8 mouse cellular contexts compared by ENCODE assay signal in the genomic region with DNA sequence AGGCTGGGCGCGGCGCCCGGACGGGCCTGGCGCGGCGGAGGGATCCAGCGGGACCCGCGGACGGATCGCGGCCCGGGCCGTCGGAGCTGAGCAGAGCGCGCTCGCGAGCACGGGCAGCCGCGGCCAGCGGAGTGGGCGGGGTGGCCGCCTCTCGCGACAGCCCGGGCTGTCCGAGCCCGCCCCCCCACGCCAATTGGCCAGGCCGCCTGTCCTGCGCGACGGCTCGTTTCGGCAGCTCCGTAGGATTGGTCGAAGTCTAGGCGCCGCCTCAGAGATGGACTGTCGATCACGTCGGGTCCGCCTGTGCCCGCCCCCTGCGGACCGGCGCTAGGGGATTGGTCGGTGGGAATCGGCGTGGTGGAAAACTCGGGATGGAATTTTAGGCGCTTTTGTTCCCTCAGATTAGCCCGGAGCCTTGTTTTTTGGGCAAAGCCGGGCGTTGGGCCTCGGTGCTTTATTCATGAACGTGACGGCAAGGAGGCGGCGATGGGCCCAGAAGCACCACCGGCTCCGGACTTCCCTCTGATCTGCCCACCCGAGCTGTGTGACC. TPM values are rescaled to one million over a fixed set of nuclear protein-coding genes. Genes with fewer than 3 reads are reported as not detected.
DNase-seq lines count a peak whose midpoint lies in the region; ATAC-seq and TF ChIP-seq lines count a peak whose summit lies in the region.

A gene (minus strand): TSS at position 128 of the 550 bp plus-strand sequence.

- peaks cover 32% of the 10 kb centered on the region for H3K4me1 ChIP-seq in bone marrow macrophage, adult 2 months (ENCODE audit: control insufficient read depth, insufficient read depth, low read length)
- H3K4me1 ChIP-seq in embryonic facial prominence, embryonic 10.5 days: peaks cover 61% of the 10 kb centered on the region
- peaks cover 31% of the 10 kb centered on the region for H3K4me1 ChIP-seq in small intestine, adult 2 months (ENCODE audit: control insufficient read depth, insufficient read depth, insufficient read length, low read length)

- TF ChIP-seq POLR2A in bone marrow macrophage, adult 2 months (IDR thresholded peaks at IDR 0.05; ENCODE audit: borderline replicate concordance, low read depth, low read length): 0 out of 2 replicates have a peak, but pooled peaks have one; percentile 25
- no peak; the same call in 1 of the 2 replicates for TF ChIP-seq POLR2A in small intestine, adult 2 months (IDR thresholded peaks at IDR 0.05; ENCODE audit: low read depth, low read length)

- peak within 1 kb of the TSS; percentile 73 for H3K4me3 ChIP-seq in bone marrow macrophage, adult 2 months (ENCODE audit: insufficient read depth, low read length)
- peak within 1 kb of the TSS; percentile 89 for H3K4me3 ChIP-seq in embryonic facial prominence, embryonic 10.5 days
- peak within 1 kb of the TSS; percentile 86 for H3K4me3 ChIP-seq in small intestine, adult 2 months (ENCODE audit: low read depth, low read length)

- no peaks in the 10 kb centered on the region for H3K27me3 ChIP-seq in embryonic facial prominence, embryonic 10.5 days (replicated peaks; ENCODE audit: low read depth, poor library complexity, severe bottlenecking)
- H3K27me3 ChIP-seq in small intestine, adult 2 months (ENCODE audit: control insufficient read depth, insufficient read depth, low read length): no peaks in the 10 kb centered on the region

- ATAC-seq in granulocyte monocyte progenitor cell, adult 5-6 weeks (replicated peaks; ENCODE audit: poor library complexity, severe bottlenecking): peak; percentile 75

- TF ChIP-seq CTCF in bone marrow macrophage, adult 2 months (IDR thresholded peaks at IDR 0.05; ENCODE audit: low read depth, low read length): no peak
- no peak for TF ChIP-seq CTCF in small intestine, adult 2 months (IDR thresholded peaks at IDR 0.05; ENCODE audit: extremely low read depth, insufficient read length, insufficient replicate concordance, low read depth, low read length)

- DNase-seq in embryonic facial prominence, embryonic 10.5 days (ENCODE audit: low spot score): peak; percentile 99
- DNase-seq in kidney, adult 11 months: peak; percentile 99
- peak; percentile 98 for DNase-seq in left cerebral cortex, postnatal 36 days (ENCODE audit: low spot score in 2 of 2)
- peak; percentile 99 for DNase-seq in mesoderm, embryonic 11.5 days (ENCODE audit: low read depth, low spot score)
- DNase-seq in B cell, adult 2 months: no peak

- peaks cover 15% of the 10 kb centered on the region for H3K36me3 ChIP-seq in embryonic facial prominence, embryonic 10.5 days (replicated peaks)
- no peaks in the 10 kb centered on the region for H3K36me3 ChIP-seq in small intestine, adult 2 months (ENCODE audit: control insufficient read depth, insufficient read depth, low read length)

- intact Hi-C loops in left cerebral cortex, postnatal 36 days (cut with DNase I): loop anchor here (5.0 kb wide), 2 partner anchors 51 to 79 kb away; no protein-coding TSS in a partner anchor

- no peaks in the 10 kb centered on the region for H3K9me3 ChIP-seq in embryonic facial prominence, embryonic 10.5 days

- H3K27ac ChIP-seq in bone marrow macrophage, adult 2 months (ENCODE audit: insufficient read depth, low read depth, low read length): peak within 1 kb of the TSS; percentile 65
- H3K27ac ChIP-seq in embryonic facial prominence, embryonic 10.5 days (replicated peaks): peak within 1 kb of the TSS; percentile 95
- H3K27ac ChIP-seq in small intestine, adult 2 months (ENCODE audit: insufficient read depth, low read depth, low read length): peak within 1 kb of the TSS; percentile 77

- under 1% methylated on average over 67 of the region's 67 CpGs for WGBS in embryonic facial prominence, embryonic 10.5 days
- 1% methylated on average over 67 of the region's 67 CpGs for WGBS in small intestine, adult 2 months

RNA-seq across cellular contexts. Expression of the gene that starts here (rescaled TPM):
- 5.1 and 8.2 TPM in 2 replicates for polyA plus RNA-seq in bone marrow macrophage, adult 2 months (2012; ENCODE audit: insufficient read depth, insufficient read length, missing spikeins)
- polyA plus RNA-seq in embryonic facial prominence, embryonic 10.5 days (2016; fragmentation: Nextera tagmentation; extraction: Ambion mirVana): 15.0 and 17.3 TPM in 2 replicates
- total RNA-seq in granulocyte monocyte progenitor cell, adult 5-6 weeks (2014; fragmentation: Nextera tagmentation): not detected in 2 replicates
- total RNA-seq in granulocyte monocyte progenitor cell, adult 5-6 weeks (2017): 0.30 TPM in 1 of 2 replicates, not detected in the other
- total RNA-seq in left cerebral cortex, postnatal 36 days (2021): 10 to 100 TPM; 61.3 to 75.3 TPM
- polyA plus RNA-seq in small intestine, adult 2 months (2012; rRNA removed): 15.3 and 31.3 TPM in 2 replicates

Comparison
In these comparisons a context has a peak if more than half of its experiments do, and no peak if none do; other contexts are left out.
1. RNA of the gene that starts here (total RNA-seq): 61.3 to 75.3 TPM in left cerebral cortex, postnatal 36 days; 0.30 TPM in granulocyte monocyte progenitor cell, adult 5-6 weeks; every median in the first group is over 10 times any median in the second.
2. Peak in ATAC-seq in granulocyte monocyte progenitor cell, adult 5-6 weeks; RNA of the gene not detected or under 1 TPM.
3. DNase-seq: peak in embryonic facial prominence, embryonic 10.5 days (single experiment), kidney, adult 11 months (single experiment), left cerebral cortex, postnatal 36 days (2 of 2) and mesoderm, embryonic 11.5 days (single experiment); none in B cell, adult 2 months (0 of 2).
4. Peak in every context shown above with its lines, with median percentiles within 50 percentile points of each other: H3K27ac ChIP-seq and H3K4me3 ChIP-seq.